8 mouse cellular contexts compared by ENCODE assay signal in the genomic region with DNA sequence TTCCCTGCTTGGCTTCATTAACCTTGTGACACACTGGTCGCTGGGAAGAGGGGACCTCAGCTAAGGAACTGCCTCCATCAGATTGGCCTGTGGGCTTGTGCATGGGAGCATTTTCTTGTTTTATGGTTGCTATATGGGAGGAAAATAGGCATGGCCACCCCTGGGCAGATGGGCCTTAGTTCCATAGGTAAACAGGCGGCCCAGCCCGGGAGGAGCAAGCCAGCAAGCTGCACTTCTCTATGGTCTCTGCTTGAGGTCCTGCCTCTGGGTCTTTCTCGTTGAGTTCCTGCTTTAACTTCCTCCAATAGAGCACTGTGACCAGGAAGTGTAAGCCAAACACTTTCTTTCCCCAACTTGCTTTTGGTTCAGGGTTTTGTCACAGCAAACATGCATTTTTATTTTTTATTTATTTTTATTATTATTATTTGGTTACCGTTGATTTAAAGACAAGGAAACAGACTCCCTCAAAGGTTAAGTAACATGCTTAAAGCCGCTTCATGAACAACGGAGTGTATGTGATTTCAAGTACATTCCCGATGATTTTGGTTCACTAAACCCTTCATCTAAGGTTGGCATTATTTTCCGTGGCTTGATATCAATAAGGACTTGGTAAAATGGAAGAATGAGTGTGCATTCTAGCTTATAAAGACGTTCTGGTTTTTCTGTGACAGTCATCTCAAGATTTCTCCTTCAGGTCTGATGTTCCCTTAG. TPM values are rescaled to one million over a fixed set of nuclear protein-coding genes. Genes with fewer than 3 reads are reported as not detected.
A peak's percentile ranks its signal among the peaks of the same experiment; 100 is the strongest.
DNase-seq lines count a peak whose midpoint lies in the region; ATAC-seq and TF ChIP-seq lines count a peak whose summit lies in the region.

No protein-coding gene starts in this region.

- TF ChIP-seq CTCF in E14TG2a.4 (conservative IDR thresholded peaks at IDR 0.05; ENCODE audit: low read length) = no peak

- WGBS in intestine, embryonic 14.5 days = 61% methylated on average over 10 of the region's 10 CpGs

- ATAC-seq in erythroid progenitor cell, adult 5-6 weeks (replicated peaks; ENCODE audit: low FRiP score, poor library complexity, severe bottlenecking) = peak; percentile 40; the same call in 1 of the 2 replicates
- ATAC-seq in intestine, embryonic 14.5 days (replicated peaks; ENCODE audit: low FRiP score, low TSS enrichment, low read depth) = peak; percentile 53

- H3K36me3 ChIP-seq in E14TG2a.4 (ENCODE audit: insufficient read depth, low read length) = peaks cover 4% of the 10 kb centered on the region; the same call in 1 of the 2 replicates
- no peaks in the 10 kb centered on the region for H3K36me3 ChIP-seq in intestine, embryonic 14.5 days (ENCODE audit: control insufficient read depth, insufficient read depth, low read length)

- H3K4me2 ChIP-seq in intestine, embryonic 14.5 days (ENCODE audit: low read length) = peak overlapping the region; percentile 62

- peak; percentile 24 for DNase-seq in heart, adult 8-10 months (ENCODE audit: low spot score)
- DNase-seq in heart, adult 9 months (ENCODE audit: low spot score in 2 of 2) = no peak
- DNase-seq in intestine, embryonic 14.5 days (ENCODE audit: low spot score) = no peak
- DNase-seq in lung, postnatal 25 days (ENCODE audit: low spot score) = peak; percentile 34
- peak; percentile 45 to 70 for DNase-seq in spleen, postnatal 4 days (ENCODE audit: low spot score in 2 of 2)
- no peak for DNase-seq in cerebellum, adult 11 months

- peaks cover 31% of the 10 kb centered on the region for H3K4me1 ChIP-seq in E14TG2a.4 (replicated peaks; ENCODE audit: low read depth, low read length)
- H3K4me1 ChIP-seq in intestine, embryonic 14.5 days (replicated peaks; ENCODE audit: control insufficient read depth, insufficient read depth, low read length) = 0 out of 2 replicates have a peak, but pooled peaks cover 5% of the 10 kb centered on the region

- peak overlapping the region; percentile 86; the same call in 1 of the 2 replicates for H3K27ac ChIP-seq in intestine, embryonic 14.5 days (ENCODE audit: low read depth)

- H3K27me3 ChIP-seq in E14TG2a.4 (ENCODE audit: insufficient read depth, low read length) = no peaks in the 10 kb centered on the region
- H3K27me3 ChIP-seq in intestine, embryonic 14.5 days (replicated peaks; ENCODE audit: control insufficient read depth, insufficient read depth, low read length) = no peaks in the 10 kb centered on the region

- peak overlapping the region; percentile 94 for H3K4me3 ChIP-seq in E14TG2a.4 (replicated peaks; ENCODE audit: low read length)
- H3K4me3 ChIP-seq in intestine, embryonic 14.5 days (ENCODE audit: low read depth, low read length) = peak overlapping the region; percentile 75

- H3K9me3 ChIP-seq in E14TG2a.4 (ENCODE audit: low read length) = no peaks in the 10 kb centered on the region
- no peaks in the 10 kb centered on the region for H3K9me3 ChIP-seq in intestine, embryonic 14.5 days (ENCODE audit: control insufficient read depth, low read length)

- H3K9ac ChIP-seq in intestine, embryonic 14.5 days (ENCODE audit: low read length) = peak overlapping the region; percentile 70

RNA-seq across cellular contexts. Expression of a gene that starts 0.7 kb away (rescaled TPM):
- 100 to 1,000 TPM; 187 to 207 (median 200) TPM for total RNA-seq in heart, adult 8-10 months (2022)
- total RNA-seq in erythroid progenitor cell, adult 5-6 weeks (2015; ENCODE audit: low replicate concordance) = 3.4 and 9.7 TPM in 2 replicates
- total RNA-seq in erythroid progenitor cell, adult 5-6 weeks (2017; ENCODE audit: low replicate concordance) = 1.0 and 2.9 TPM in 2 replicates
- polyA plus RNA-seq in intestine, embryonic 14.5 days (2014; fragmentation: Nextera tagmentation; extraction: Ambion mirVana) = 14.6 TPM in 2 replicates

RNA-seq across cellular contexts. Expression of a gene that starts 50.6 kb away (rescaled TPM):
- 1 to 10 TPM; 2.3 to 4.7 (median 3.9) TPM for total RNA-seq in heart, adult 8-10 months (2022)
- total RNA-seq in erythroid progenitor cell, adult 5-6 weeks (2015; ENCODE audit: low replicate concordance) = 15.9 and 23.5 TPM in 2 replicates
- 9.6 and 16.8 TPM in 2 replicates for total RNA-seq in erythroid progenitor cell, adult 5-6 weeks (2017; ENCODE audit: low replicate concordance)
- 35.1 and 36.7 TPM in 2 replicates for polyA plus RNA-seq in intestine, embryonic 14.5 days (2014; fragmentation: Nextera tagmentation; extraction: Ambion mirVana)

Comparison
In these comparisons a context has a peak if more than half of its experiments do, and no peak if none do; other contexts are left out.
1. DNase-seq: peak in heart, adult 8-10 months (single experiment), lung, postnatal 25 days (single experiment) and spleen, postnatal 4 days (2 of 2); none in heart, adult 9 months (0 of 2), intestine, embryonic 14.5 days (single experiment) and cerebellum, adult 11 months (single experiment).
2. RNA of a gene that starts 0.7 kb away (total RNA-seq): 187 to 207 TPM in heart, adult 8-10 months; 1.0 to 9.7 TPM in erythroid progenitor cell, adult 5-6 weeks; every median in the first group is over 10 times any median in the second.